Mouse (Mus musculus) kidney, adult 18-20 months (tissue): ENCODE data around the gene Drc7.

Experiments used
- DNase-seq: peaks from one replicate; pipeline ENCODE4 v3.0.0; 2021

Drc7 gene

GRCm38 (mm10) chr8:95059812-95060533 lies 5.1 kb downstream of the Drc7 start:
- no peak for DNase-seq

GRCm38 (mm10) chr8:95064531-95064930 lies 9.6 kb downstream of the Drc7 start:
- no peak for DNase-seq

- DNase-seq: peak; percentile 75
These were observed 12.7 kb downstream of the Drc7 start for GRCm38 (mm10) chr8:95067582-95067981.

DNA sequence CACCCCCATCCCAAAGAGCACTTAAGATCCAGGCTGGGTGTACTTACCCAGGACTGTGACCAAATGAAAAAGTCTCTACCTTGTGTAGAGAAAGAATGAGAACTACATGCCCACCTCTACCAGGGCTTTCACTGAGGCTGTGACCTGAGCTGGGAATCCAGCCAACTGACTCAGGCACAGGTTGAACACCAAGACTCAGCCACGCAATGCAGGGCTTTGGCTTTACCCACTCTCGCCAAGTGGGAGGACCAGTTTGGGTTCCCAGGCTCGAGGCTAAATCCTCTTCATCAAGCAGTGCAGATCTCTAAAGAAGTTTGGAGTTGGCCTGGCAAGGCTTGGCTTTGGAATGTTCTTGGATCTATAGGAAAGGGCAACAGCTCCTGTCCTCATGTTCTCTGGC lies 20.6 kb downstream of the Drc7 start:
- DNase-seq: no peak

GRCm38 (mm10) chr8:95076151-95076550 lies 21.2 kb downstream of the Drc7 start:
- no peak for DNase-seq

GRCm38 (mm10) chr8:95078055-95078454 lies 23.2 kb downstream of the Drc7 start:
- no peak for DNase-seq

DNA sequence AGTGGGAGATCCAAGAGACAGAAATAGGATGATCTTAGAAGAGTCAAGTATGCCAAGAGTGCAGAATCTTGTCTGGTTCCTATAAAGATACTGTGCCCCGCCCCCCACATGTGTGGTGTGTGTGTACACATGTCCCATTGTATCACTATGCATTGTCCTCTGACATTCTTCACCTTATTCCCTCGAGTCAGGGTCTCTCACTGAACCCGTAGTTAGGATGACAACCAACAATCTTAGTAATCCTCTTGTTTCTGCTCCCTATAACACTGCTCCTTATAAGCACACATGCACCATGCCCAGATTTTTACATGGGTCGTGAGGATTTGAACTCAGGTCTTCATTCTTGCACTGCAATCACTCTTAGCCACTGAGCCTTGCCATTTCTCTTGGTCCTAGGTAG lies 24.4 kb downstream of the Drc7 start:
- DNase-seq: no peak

GRCm38 (mm10) chr8:95080381-95081341 lies 25.8 kb downstream of the Drc7 start, which contains the start of gene Katnb1:
Katnb1 (plus strand) TSS chr8:95081186.
- peak; percentile 96 for DNase-seq

DNA sequence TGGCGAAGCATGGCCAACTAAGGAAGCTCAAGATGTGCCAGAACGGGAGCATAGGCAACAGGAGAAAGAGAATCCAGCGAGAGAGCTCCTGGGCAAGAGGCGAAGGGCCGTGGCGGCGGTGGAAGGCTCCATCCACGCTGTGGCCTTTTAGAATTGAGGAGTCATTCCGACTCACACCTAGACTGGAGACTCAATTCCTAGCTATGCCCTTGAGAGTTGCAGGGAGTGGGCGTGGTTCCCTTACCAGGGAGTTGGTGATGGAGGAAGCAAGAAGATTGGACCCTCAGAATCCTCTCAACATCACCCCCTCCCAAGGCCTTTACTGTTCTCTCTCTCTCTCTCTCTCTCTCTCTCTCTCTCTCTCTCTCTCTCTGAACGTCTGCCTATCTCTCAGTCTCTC lies 26.7 kb downstream of the Drc7 start:
- no peak for DNase-seq

- no peak for DNase-seq
These were observed 29.4 kb downstream of the Drc7 start for GRCm38 (mm10) chr8:95084261-95084660.

DNA sequence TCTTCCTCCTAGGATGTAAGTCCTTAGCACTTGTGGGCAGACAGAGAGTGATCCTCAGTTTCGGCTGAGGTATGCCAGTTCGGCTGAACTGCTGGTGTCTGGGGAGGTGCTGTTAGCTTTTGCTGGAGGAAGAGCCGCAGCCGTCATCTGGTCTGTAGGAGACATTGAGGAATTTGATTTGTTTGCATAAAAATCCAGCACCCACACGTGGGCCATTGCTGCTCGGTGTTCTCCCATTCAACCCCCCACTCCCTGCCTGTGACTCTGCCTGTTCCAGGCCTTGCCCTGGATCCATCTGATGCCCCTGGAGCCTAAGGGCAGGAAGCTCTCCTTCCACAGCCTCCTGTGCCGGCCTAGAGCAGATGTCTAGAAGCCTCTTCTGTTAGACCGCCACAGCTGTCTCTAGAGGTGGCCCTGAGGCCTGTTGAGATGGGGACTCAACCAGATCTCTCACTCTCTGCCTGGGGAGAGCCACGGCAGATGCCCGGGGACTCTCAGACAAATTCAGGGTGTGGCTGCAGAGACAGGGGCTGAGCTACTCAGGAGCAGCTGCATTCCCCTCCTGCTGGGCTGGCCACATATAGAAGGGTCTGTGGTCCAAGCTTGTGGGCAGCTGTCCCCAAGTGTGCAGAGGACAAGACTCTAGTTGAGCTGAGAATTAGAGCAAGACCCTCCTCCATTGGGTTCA lies 30.0 kb downstream of the Drc7 start:
- no peak for DNase-seq

DNA sequence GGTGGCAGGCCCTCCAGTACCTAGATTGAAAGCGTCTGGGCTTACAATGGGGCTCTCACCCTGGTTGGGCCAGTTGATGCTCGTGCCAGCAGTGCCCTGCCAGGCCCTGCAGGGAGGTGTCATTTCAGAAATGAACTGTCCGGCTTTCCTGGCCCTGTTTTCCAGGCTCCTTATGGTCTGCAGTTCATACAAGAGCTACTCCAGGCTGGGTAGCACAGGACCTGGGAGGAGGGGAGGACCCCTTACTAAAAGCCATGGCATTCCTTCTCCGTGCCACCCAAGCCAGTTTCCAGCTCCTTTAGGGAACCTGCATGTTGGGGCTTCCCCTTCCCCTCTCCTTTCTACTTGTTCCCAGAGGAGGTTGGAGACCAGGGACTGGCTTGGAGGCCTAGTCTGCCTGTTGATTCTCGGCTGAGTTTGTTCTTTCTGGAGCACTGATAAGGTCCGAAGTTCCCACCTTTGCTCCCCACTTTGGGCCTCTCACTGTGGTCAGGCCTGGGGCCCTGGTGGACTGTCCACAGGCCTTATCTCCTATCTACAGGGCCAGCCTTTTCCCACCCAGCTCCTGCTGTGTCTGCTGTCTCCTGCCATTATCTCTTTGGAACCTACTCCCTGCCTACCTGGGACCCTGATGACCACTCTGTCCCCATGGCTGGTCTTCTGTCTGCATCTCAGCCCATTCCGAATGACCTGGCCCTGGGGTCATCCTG lies 30.7 kb downstream of the Drc7 start:
- DNase-seq: no peak

DNA sequence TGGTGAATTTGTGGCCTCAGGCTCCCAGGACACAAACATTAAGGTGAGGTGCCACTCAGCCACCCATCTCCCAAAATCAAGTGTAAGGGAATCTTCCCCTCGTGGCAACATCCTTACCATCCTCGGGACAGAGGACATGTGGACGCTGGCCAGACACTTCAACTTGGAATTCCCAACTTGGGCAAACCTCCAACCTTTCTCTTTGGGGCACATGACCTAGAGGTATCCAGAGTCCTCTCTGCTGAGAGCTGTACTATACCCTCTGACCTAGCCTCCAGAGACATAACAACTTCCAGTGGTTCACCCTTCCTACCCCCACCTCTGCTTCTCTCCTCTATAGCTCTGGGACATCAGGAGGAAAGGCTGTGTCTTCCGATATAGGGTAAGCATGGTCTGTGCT lies 38.7 kb downstream of the Drc7 start:
- DNase-seq: peak; percentile 76

GRCm38 (mm10) chr8:95099009-95099408 lies 44.1 kb downstream of the Drc7 start:
- DNase-seq: peak; percentile 84

DNA sequence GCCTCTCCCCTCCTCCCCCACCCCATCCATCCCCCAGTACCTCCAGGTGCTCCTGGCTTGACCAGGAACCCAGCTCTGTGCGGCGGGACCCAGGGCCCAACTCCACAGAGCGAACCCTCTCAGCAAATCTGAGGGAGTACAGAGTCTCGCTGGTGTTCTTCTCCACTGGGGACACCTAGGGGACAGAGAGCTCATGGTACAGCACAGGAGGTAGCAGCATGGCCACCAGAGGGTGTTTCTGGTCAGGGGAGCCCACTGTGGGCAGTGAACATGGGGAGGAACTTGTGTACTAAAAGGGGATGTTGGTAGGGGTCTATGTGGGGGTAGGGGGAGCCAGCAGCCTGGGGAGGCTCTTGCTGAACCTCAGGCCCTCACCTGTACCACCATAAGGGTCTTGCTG lies 47.1 kb downstream of the Drc7 start:
- no peak for DNase-seq

DNA sequence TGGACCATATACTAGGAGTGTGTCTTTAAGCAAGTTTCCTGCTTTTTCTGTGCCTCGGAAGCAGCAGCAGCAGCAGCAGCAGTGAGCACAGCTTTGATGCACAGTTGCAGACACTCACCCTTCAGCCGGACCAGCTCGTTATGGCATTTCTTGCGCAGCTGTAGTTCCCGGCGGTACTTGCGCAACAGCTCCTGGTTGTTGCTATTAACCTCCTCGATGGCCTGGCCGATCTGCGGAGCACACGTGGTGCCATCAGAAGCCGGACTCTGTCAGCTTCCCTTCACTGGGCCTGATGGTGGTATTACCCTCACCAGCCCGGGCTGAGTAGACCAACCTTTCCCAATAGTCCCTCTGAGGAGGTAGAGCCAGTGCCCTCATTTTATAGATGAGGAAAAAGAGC lies 52.4 kb downstream of the Drc7 start:
- DNase-seq: no peak

DNA sequence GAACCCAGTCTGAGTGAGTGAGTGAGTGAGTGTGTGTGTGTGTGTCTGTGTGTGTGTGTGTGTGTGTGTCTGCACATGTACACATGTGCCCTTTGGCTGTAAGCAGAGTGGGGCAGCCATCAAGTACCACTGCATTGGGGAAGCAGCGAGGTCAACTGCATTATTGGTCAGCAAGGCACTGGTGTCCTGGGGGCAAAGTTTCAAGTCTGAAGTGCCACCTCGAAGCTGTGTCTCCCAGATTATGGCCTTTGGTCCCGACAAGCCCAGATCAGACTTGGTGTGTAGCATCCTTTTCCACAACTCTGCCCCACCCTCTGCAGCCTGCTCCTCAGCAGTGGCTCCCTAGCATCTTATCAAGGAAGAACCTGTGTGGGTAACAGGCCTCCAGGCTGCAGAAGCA lies 57.7 kb downstream of the Drc7 start:
- DNase-seq: no peak

DNA sequence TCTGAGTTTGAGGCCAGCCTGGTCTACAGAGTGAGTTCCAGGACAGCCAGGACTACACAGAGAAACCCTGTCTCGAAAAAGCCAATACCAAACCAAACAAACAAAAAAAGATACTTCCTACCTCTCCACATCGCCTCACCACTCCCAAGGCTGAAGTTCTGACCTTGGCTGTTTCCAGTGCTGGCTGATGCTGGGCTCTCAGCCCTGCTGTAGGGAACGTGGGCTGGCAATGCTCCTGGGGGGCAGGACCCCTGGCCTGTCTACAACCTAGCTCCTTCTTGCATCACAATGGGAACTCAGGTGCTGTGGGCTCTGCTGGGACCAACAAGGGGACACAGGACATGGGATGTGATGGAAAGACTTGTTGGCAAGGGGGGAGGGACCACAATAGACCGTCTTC lies 58.2 kb downstream of the Drc7 start:
- DNase-seq: no peak

DNA sequence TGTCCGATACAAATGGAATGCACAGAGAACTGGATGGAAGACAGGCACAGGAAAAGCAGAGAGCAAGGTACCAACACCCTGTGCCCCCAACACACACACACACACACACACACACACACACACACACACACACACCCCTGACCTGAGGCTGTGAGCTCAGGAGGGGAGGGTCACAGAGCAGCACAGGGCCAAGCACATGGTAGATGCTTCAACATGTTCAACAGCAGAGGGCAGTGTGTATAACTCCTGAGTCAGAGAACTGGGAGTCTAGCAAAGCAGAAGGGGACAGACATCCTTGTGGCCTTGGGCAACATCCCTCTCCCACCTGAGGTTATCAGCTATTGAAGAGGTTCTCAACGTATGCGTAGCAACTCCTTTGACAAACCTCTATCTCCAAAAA lies 58.8 kb downstream of the Drc7 start:
- no peak for DNase-seq

DNA sequence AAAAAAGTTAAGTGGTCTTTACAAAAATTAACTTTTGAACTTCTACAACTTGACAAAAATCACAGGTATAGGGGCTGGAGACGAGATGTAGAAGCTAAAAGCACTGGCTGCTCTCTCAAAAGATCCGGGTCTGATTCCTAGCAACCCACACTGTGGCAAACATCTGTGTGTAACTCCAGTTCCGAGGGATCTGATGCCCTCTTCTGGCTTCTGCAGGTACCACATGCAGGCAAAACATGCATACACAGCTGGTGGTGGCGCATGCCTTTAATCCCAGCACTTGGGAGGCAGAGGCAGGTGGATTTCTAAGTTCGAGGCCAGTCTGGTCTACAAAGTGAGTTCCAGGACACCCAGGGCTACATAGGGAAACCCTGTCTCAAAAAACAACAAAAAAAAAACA lies 68.6 kb downstream of the Drc7 start:
- peak; percentile 29 for DNase-seq

GRCm38 (mm10) chr8:95126497-95126896 lies 71.6 kb downstream of the Drc7 start:
- no peak for DNase-seq

GRCm38 (mm10) chr8:95127658-95128057 lies 72.8 kb downstream of the Drc7 start:
- DNase-seq: no peak
